Mouse (Mus musculus) hindbrain, embryonic 14.5 days (tissue): Measurements from ENCODE around the gene Kcnq4. TPM values are rescaled to one million over a fixed set of nuclear protein-coding genes. Genes with fewer than 3 reads are reported as not detected.

Experiments
- ATAC-seq: fragments of 200-750 bp; cut with Nextera tagmentation; 2 replicates; pipeline ENCODE4 v1.8.0; 2017; ENCODE audit warnings: moderate number of reproducible peaks, mild to moderate bottlenecking, moderate TSS enrichment, moderate library complexity; ENCODE audit not compliant: low FRiP score
- DNase-seq: peaks from one replicate; pipeline ENCODE4 v3.0.0-alpha.2; 2015; ENCODE audit warnings: low spot score
- H3K27ac ChIP-seq: fragments of 300-500 bp; sonication (generic); 2 replicates; pipeline ENCODE4 v1.5.1; 2014; ENCODE audit warnings: mild to moderate bottlenecking, moderate library complexity
- H3K27me3 ChIP-seq: fragments of 300-500 bp; sonication (generic); 2 replicates; pipeline ENCODE4 v1.6.1; 2014; ENCODE audit warnings: mild to moderate bottlenecking, low read length, mixed read lengths; ENCODE audit not compliant: control insufficient read depth, insufficient read depth
- H3K36me3 ChIP-seq: fragments of 300-500 bp; sonication (generic); replicated peaks from 2 replicates; pipeline ENCODE4 v1.6.1; 2014; ENCODE audit not compliant: control insufficient read depth, insufficient read depth
- H3K4me1 ChIP-seq: fragments of 300-500 bp; sonication (generic); replicated peaks from 2 replicates; pipeline ENCODE4 v1.6.1; 2014; ENCODE audit warnings: antibody characterized with exemption, low read length, mixed read lengths; ENCODE audit not compliant: control insufficient read depth, insufficient read depth
- H3K4me2 ChIP-seq: fragments of 300-500 bp; sonication (generic); replicated peaks from 2 replicates; pipeline ENCODE4 v1.6.1; 2014; ENCODE audit warnings: mild to moderate bottlenecking, moderate library complexity
- H3K4me3 ChIP-seq: fragments of 300-500 bp; sonication (generic); replicated peaks from 2 replicates; pipeline ENCODE4 v1.5.1; 2014; ENCODE audit warnings: mild to moderate bottlenecking, low read length
- H3K9ac ChIP-seq: fragments of 300-500 bp; sonication (generic); 2 replicates; pipeline ENCODE4 v1.6.1; 2014
- H3K9me3 ChIP-seq: fragments of 300-500 bp; sonication (generic); 2 replicates; pipeline ENCODE4 v1.6.1; 2016; ENCODE audit warnings: low read length; ENCODE audit not compliant: control insufficient read depth
- WGBS: fragments of 180-500 bp; shearing (Covaris S2); extraction: QIAGEN DNeasy Blood & Tissue Kit; methylation state at CpG from one replicate; pipeline ENCODE4 v1.1.7; 2014; 5-methylcytosine and 5-hydroxymethylcytosine counted together
- microRNA counts: library from miRNA; unstranded; fragments of <30 nt; microRNA quantifications from one replicate; lab custom pipeline; 2016
- microRNA-seq: library from miRNA; unstranded; fragments of <30 nt; microRNA quantifications from one replicate; pipeline ENCODE4, GENCODE M21; 2016
- polyA plus RNA-seq: library from polyadenylated mRNA; unstranded; fragments of >200 nt; fragmentation: Nextera tagmentation; extraction: Ambion mirVana; gene quantifications from 2 replicates; pipeline ENCODE4 v1.2.1, GENCODE M21; 2014

Kcnq4 gene
- polyA plus RNA-seq, 1 experiment from 2014 or later = 6.2 TPM

GRCm38 (mm10) chr4:120655898-120656297, 92.5 kb downstream of the Kcnq4 start:
- Histone ChIP-seq H3K36me3 (no peaks in the 10 kb centered on the region), H3K27ac (no peak overlapping the region), H3K9me3 (no peaks in the 10 kb centered on the region), H3K4me2 (no peak overlapping the region), H3K9ac (no peak overlapping the region), H3K4me3 (no peak overlapping the region), H3K27me3 (no peaks in the 10 kb centered on the region), H3K4me1 (no peaks in the 10 kb centered on the region)
- DNase-seq = no peak
- ATAC-seq = no peak
- 75% methylated on average over 8 of the region's 8 CpGs for WGBS

- H3K4me3 ChIP-seq = peak overlapping the region; percentile 50
- peak overlapping the region; percentile 73 for H3K9ac ChIP-seq
- H3K4me1 ChIP-seq = no peaks in the 10 kb centered on the region
- no peaks in the 10 kb centered on the region for H3K9me3 ChIP-seq
- ATAC-seq (peak; percentile 22; the same call in 1 of the 2 replicates), DNase-seq (peak; percentile 42)
- H3K27me3 ChIP-seq = peaks cover 4% of the 10 kb centered on the region; the same call in 1 of the 2 replicates
- H3K36me3 ChIP-seq = no peaks in the 10 kb centered on the region
- no peak overlapping the region for H3K27ac ChIP-seq
- H3K4me2 ChIP-seq = peak overlapping the region; percentile 91
- 25% methylated on average over 7 of the region's 7 CpGs for WGBS
Measured at GRCm38 (mm10) chr4:120650208-120650592, 98.2 kb downstream of the Kcnq4 start.

GRCm38 (mm10) chr4:120649369-120650207, 98.8 kb downstream of the Kcnq4 start:
- no peaks in the 10 kb centered on the region for H3K9me3 ChIP-seq
- peak; percentile 46 for DNase-seq
- 5% methylated on average over 44 of the region's 55 CpGs for WGBS
- H3K4me3 ChIP-seq = peak overlapping the region; percentile 50
- ATAC-seq = peak; percentile 83
- H3K27me3 ChIP-seq = peaks cover 4% of the 10 kb centered on the region; the same call in 1 of the 2 replicates
- H3K36me3 ChIP-seq = no peaks in the 10 kb centered on the region
- H3K27ac ChIP-seq = no peak overlapping the region
- no peaks in the 10 kb centered on the region for H3K4me1 ChIP-seq
- peak overlapping the region; percentile 73 for H3K9ac ChIP-seq
- peak overlapping the region; percentile 91 for H3K4me2 ChIP-seq

MicroRNA genes within 50 kb of the gene (microRNA counts, 519-probe panel; counts per million panel counts)
- microRNA mmu-miR-30e (lab: Ali Mortazavi, UCI) = 4,669 counts per million, percentile 45 among the panel's probes with 10 or more counts

Small RNA genes lying within 50 kb of the gene (microRNA-seq; reads per million reads assigned to microRNA genes)
- gene Mir30c-1 = 60.1 reads per million, percentile 46 among the genes with 10 or more reads in this experiment
- not detected for gene Mir30e
- not detected for gene Mir30f

Other genes starting within 250 kb of the Kcnq4 start
- gene Slfnl1, start 216.4 kb downstream of the Kcnq4 start, polyA plus RNA-seq = not detected in 2 replicates
- 87.0 and 103 TPM in 2 replicates for gene Ctps, start 178.3 kb downstream of the Kcnq4 start, polyA plus RNA-seq
- gene Gm8439, start 159.9 kb downstream of the Kcnq4 start, polyA plus RNA-seq = not detected in 2 replicates
- 0.72 and 1.9 TPM in 2 replicates for gene Cited4, start 82.0 kb downstream of the Kcnq4 start, polyA plus RNA-seq
- gene Nfyc, start 83.0 kb upstream of the Kcnq4 start, polyA plus RNA-seq = 95.9 and 96.4 TPM in 2 replicates
- gene Rims3, start 106.2 kb upstream of the Kcnq4 start, polyA plus RNA-seq = 26.2 and 29.6 TPM in 2 replicates
- gene Exo5, start 176.4 kb upstream of the Kcnq4 start, polyA plus RNA-seq = 23.2 and 29.6 TPM in 2 replicates
- gene Zfp69, start 203.1 kb upstream of the Kcnq4 start, polyA plus RNA-seq = 5.4 and 6.0 TPM in 2 replicates